Mouse (Mus musculus): ENCODE results near the gene Zfyve19.

Gene Zfyve19

GRCm38 (mm10) chr2:119250826-119251478, 42.5 kb downstream of the Zfyve19 start:
- DNase-seq (ENCODE audit: low read depth, low spot score), result peak; percentile 92

- DNase-seq (ENCODE audit: low read depth, low spot score), result no peak
Measured at GRCm38 (mm10) chr2:119254976-119255375, 46.6 kb downstream of the Zfyve19 start.

GRCm38 (mm10) chr2:119260518-119260917, 52.1 kb downstream of the Zfyve19 start:
- DNase-seq (ENCODE audit: low read depth, low spot score), result no peak

GRCm38 (mm10) chr2:119261326-119261725, 52.9 kb downstream of the Zfyve19 start:
- DNase-seq (ENCODE audit: low read depth, low spot score), result no peak

- no peak for DNase-seq (ENCODE audit: low read depth, low spot score)
Measured at GRCm38 (mm10) chr2:119262978-119263377, 54.6 kb downstream of the Zfyve19 start.

- DNase-seq (ENCODE audit: low read depth, low spot score), result no peak
Measured at GRCm38 (mm10) chr2:119263813-119264212, 55.4 kb downstream of the Zfyve19 start.
